Mouse (Mus musculus): ENCODE results near the gene Rnf8.

- TF ChIP-seq CTCF (IDR thresholded peaks at IDR 0.05; ENCODE audit: insufficient read depth, low read length) = no peak
- TF ChIP-seq POLR2A (IDR thresholded peaks at IDR 0.05; ENCODE audit: borderline replicate concordance, extremely low read depth, low read depth, low read length) = no peak
Observed at GRCm38 (mm10) chr17:29585446-29585845, 29.1 kb upstream of the Rnf8 start.
